16 mouse cellular contexts compared by ENCODE assay signal in the genomic region with DNA sequence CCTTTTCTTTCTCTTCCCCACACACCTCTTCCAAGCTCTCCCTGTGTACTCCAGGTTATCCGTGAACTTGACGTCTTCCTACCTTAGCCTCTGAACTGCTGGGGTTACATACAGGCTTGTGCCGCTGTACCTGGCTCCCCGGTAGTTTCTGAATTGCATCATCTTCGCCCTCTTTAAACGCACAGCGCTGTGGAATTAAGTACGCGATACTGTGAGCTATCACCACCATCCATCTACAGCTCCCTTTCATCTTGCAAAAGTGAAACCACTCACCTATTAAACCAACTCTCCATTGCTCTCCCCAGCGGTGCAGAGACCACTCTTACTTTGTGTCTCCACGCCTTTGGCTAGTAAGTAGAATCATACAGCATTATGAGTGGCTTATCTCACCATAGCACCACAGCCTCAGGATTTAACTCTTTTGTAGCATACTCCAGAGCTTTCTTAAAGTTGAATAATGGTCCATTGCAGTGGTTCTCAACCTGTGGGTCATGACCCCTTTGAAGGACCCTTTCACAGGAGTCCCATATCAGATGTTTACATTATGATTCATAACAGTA.
"Had no signal": no experiment of that assay in that cellular context is flagged by ENCODE, and none has a peak within 500 bp of the region (broad histone marks: within the 10 kb centered on the region; RNA-seq: fewer than 3 reads in every experiment).

No protein-coding gene starts in this region.

- H3K36me3 ChIP-seq: hindbrain, embryonic 15.5 days; limb, embryonic 12.5 days; liver, embryonic 13.5 days; midbrain, embryonic 10.5 days; midbrain, embryonic 15.5 days; neural tube, embryonic 13.5 days had no signal

- DNase-seq: kidney, adult 18-20 months; kidney, postnatal 10 days; layer of hippocampus, adult 9-11 months; layer of hippocampus, postnatal 36 days; liver; liver, embryonic 13.5 days; liver, postnatal 0 days; retina, postnatal 1 day; right cerebral cortex, postnatal 4 days; spleen, adult 18-20 months; thymus, postnatal 36 days had no signal

- H3K27me3 ChIP-seq: hindbrain, embryonic 15.5 days; limb, embryonic 12.5 days; liver, embryonic 13.5 days; midbrain, embryonic 15.5 days; neural tube, embryonic 13.5 days had no signal

- H3K4me1 ChIP-seq: liver, embryonic 13.5 days had no signal

- H3K4me3 ChIP-seq: hindbrain, embryonic 15.5 days; limb, embryonic 12.5 days; liver, embryonic 13.5 days; midbrain, embryonic 10.5 days; midbrain, embryonic 15.5 days; neural tube, embryonic 13.5 days had no signal

- H3K4me2 ChIP-seq: hindbrain, embryonic 15.5 days; limb, embryonic 12.5 days; liver, embryonic 13.5 days; midbrain, embryonic 15.5 days; neural tube, embryonic 13.5 days had no signal

- H3K27ac ChIP-seq: hindbrain, embryonic 15.5 days; limb, embryonic 12.5 days; liver, embryonic 13.5 days; midbrain, embryonic 10.5 days; midbrain, embryonic 15.5 days; neural tube, embryonic 13.5 days had no signal

- H3K9me3 ChIP-seq: hindbrain, embryonic 15.5 days; limb, embryonic 12.5 days; liver, embryonic 13.5 days; midbrain, embryonic 10.5 days; midbrain, embryonic 15.5 days; neural tube, embryonic 13.5 days had no signal

- ATAC-seq: liver, postnatal 0 days; midbrain, embryonic 15.5 days had no signal

- H3K9ac ChIP-seq: hindbrain, embryonic 15.5 days; limb, embryonic 12.5 days; liver, embryonic 13.5 days; liver, postnatal 0 days; midbrain, embryonic 15.5 days; neural tube, embryonic 13.5 days had no signal
